Mouse (Mus musculus) ES-E14 (cell line): ENCODE results near the gene 3110082I17Rik.

Source experiments
- HCFC1 ChIP-seq: IDR thresholded peaks from 2 replicates; pipeline ENCODE4 v1.6.1; 2012; ENCODE audit warnings: low read length, inconsistent platforms, borderline replicate concordance; ENCODE audit not compliant: insufficient read depth
- MAFK ChIP-seq: IDR thresholded peaks from 2 replicates; pipeline ENCODE4 v1.6.1; 2014; ENCODE audit warnings: mild to moderate bottlenecking, low read depth, low read length, inconsistent platforms; ENCODE audit not compliant: insufficient read depth
- ZNF384 ChIP-seq: IDR thresholded peaks from 2 replicates; pipeline ENCODE4 v1.6.1; 2012; ENCODE audit warnings: low read depth, low read length, inconsistent platforms

GRCm38 (mm10) chr5:139427989-139428388 is 32.3 kb downstream of the 3110082I17Rik start:
- no peak for TF ChIP-seq MAFK
- no peak for TF ChIP-seq HCFC1
- TF ChIP-seq ZNF384 = no peak
